Mouse (Mus musculus) liver, embryonic 15.5 days (tissue): ENCODE results near the gene Zswim8. TPM values are rescaled to one million over a fixed set of nuclear protein-coding genes. Genes with fewer than 3 reads are reported as not detected.

ENCODE experiments used
- ATAC-seq: fragments of 200-750 bp; cut with Nextera tagmentation; 2 replicates; pipeline ENCODE4 v1.8.0; 2017; ENCODE audit warnings: moderate number of reproducible peaks, mild to moderate bottlenecking, moderate library complexity; ENCODE audit not compliant: insufficient read depth
- H3K27ac ChIP-seq: fragments of 300-500 bp; sonication (generic); replicated peaks from 2 replicates; pipeline ENCODE4 v1.5.1; 2015; ENCODE audit warnings: mild to moderate bottlenecking, inconsistent platforms
- H3K27me3 ChIP-seq: fragments of 300-500 bp; sonication (generic); 2 replicates; pipeline ENCODE4 v1.6.1; 2015; ENCODE audit warnings: mild to moderate bottlenecking, inconsistent platforms
- H3K36me3 ChIP-seq: fragments of 300-500 bp; sonication (generic); replicated peaks from 2 replicates; pipeline ENCODE4 v1.6.1; 2015; ENCODE audit warnings: moderate library complexity, mild to moderate bottlenecking, inconsistent platforms
- H3K4me1 ChIP-seq: fragments of 300-500 bp; sonication (generic); replicated peaks from 2 replicates; pipeline ENCODE4 v1.6.1; 2015; ENCODE audit warnings: inconsistent platforms
- H3K4me2 ChIP-seq: fragments of 300-500 bp; sonication (generic); 2 replicates; pipeline ENCODE4 v1.6.1; 2015; ENCODE audit warnings: moderate library complexity, mild to moderate bottlenecking, inconsistent platforms
- H3K4me3 ChIP-seq: fragments of 300-500 bp; sonication (generic); replicated peaks from 2 replicates; pipeline ENCODE4 v1.5.1; 2015; ENCODE audit warnings: mild to moderate bottlenecking, inconsistent platforms
- H3K9ac ChIP-seq: fragments of 300-500 bp; sonication (generic); 2 replicates; pipeline ENCODE4 v1.6.1; 2015; ENCODE audit warnings: moderate library complexity, mild to moderate bottlenecking, inconsistent platforms
- H3K9me3 ChIP-seq: fragments of 300-500 bp; sonication (generic); replicated peaks from 2 replicates; pipeline ENCODE4 v1.6.1; 2016; ENCODE audit warnings: inconsistent platforms
- WGBS: fragments of 180-500 bp; shearing (Covaris S2); methylation state at CpG from one replicate; pipeline ENCODE4 v1.1.7; 2015; ENCODE audit warnings: mixed read lengths; ENCODE audit not compliant: insufficient replicate concordance; 5-methylcytosine and 5-hydroxymethylcytosine counted together
- polyA plus RNA-seq: library from polyadenylated mRNA; unstranded; fragments of >200 nt; fragmentation: Nextera tagmentation; extraction: Ambion mirVana; gene quantifications from 2 replicates; pipeline ENCODE4 v1.2.1, GENCODE M21; 2015

The Zswim8 gene
- polyA plus RNA-seq, 1 experiment from 2014 or later = 5.0 TPM

GRCm38 (mm10) chr14:20668154-20668810 lies 39.1 kb upstream of the Zswim8 start, which contains the start of gene Synpo2l:
Synpo2l (minus strand) TSS chr14:20668354.
- 58% methylated on average over 8 of the region's 8 CpGs for WGBS
- Histone ChIP-seq H3K9me3 (no peaks in the 10 kb centered on the region), H3K27ac (no peak within 1 kb of the TSS), H3K9ac (no peak within 1 kb of the TSS), H3K27me3 (peaks cover 68% of the 10 kb centered on the region), H3K4me2 (no peak within 1 kb of the TSS), H3K4me3 (no peak within 1 kb of the TSS), H3K36me3 (no peaks in the 10 kb centered on the region), H3K4me1 (peaks cover 3% of the 10 kb centered on the region; the same call in 1 of the 2 replicates)
- ATAC-seq = no peak

- 0 out of 2 replicates have a peak overlapping the region, but pooled peaks have one; percentile 31 for H3K27ac ChIP-seq
Observed at GRCm38 (mm10) chr14:20672990-20673389, 34.4 kb upstream of the Zswim8 start.

GRCm38 (mm10) chr14:20673735-20674063 lies 33.7 kb upstream of the Zswim8 start:
- peaks cover 30% of the 10 kb centered on the region for H3K36me3 ChIP-seq
- H3K27me3 ChIP-seq = peaks cover 20% of the 10 kb centered on the region
- peak overlapping the region; percentile 7; the same call in 1 of the 2 replicates for H3K9ac ChIP-seq
- H3K4me1 ChIP-seq = peaks cover 22% of the 10 kb centered on the region
- ATAC-seq = peak; percentile 64
- H3K4me2 ChIP-seq = peak overlapping the region; percentile 86
- peak overlapping the region; percentile 91 for H3K27ac ChIP-seq
- H3K4me3 ChIP-seq = peak overlapping the region; percentile 97
- no peaks in the 10 kb centered on the region for H3K9me3 ChIP-seq
- WGBS = 8% methylated on average over 13 of the region's 13 CpGs

More at GRCm38 (mm10) chr14:20672990-20673389, 34.4 kb upstream of the Zswim8 start:
- H3K27me3 ChIP-seq = peaks cover 27% of the 10 kb centered on the region
- H3K36me3 ChIP-seq = peaks cover 23% of the 10 kb centered on the region
- H3K9ac ChIP-seq = no peak overlapping the region
- peaks cover 18% of the 10 kb centered on the region for H3K4me1 ChIP-seq
- WGBS = 78% methylated on average over 2 of the region's 2 CpGs
- ATAC-seq = no peak
- no peaks in the 10 kb centered on the region for H3K9me3 ChIP-seq
- no peak overlapping the region for H3K4me3 ChIP-seq
- H3K4me2 ChIP-seq = peak overlapping the region; percentile 86; the same call in 1 of the 2 replicates

- no peaks in the 10 kb centered on the region for H3K9me3 ChIP-seq
- H3K4me3 ChIP-seq = peak within 1 kb of the TSS; percentile 97
- H3K9ac ChIP-seq = peak within 1 kb of the TSS; percentile 88
- H3K36me3 ChIP-seq = peaks cover 35% of the 10 kb centered on the region
- under 1% methylated on average over 43 of the region's 43 CpGs for WGBS
- peak within 1 kb of the TSS; percentile 86 for H3K4me2 ChIP-seq
- peak; percentile 93 for ATAC-seq
- peak within 1 kb of the TSS; percentile 91 for H3K27ac ChIP-seq
- H3K27me3 ChIP-seq = peaks cover 14% of the 10 kb centered on the region
- peaks cover 22% of the 10 kb centered on the region for H3K4me1 ChIP-seq
Observed at GRCm38 (mm10) chr14:20674064-20674833, 33.1 kb upstream of the Zswim8 start, which contains the start of gene Sec24c. Sec24c (plus strand) TSS chr14:20674308.

GRCm38 (mm10) chr14:20677906-20678305 lies 29.4 kb upstream of the Zswim8 start:
- ATAC-seq = no peak
- Histone ChIP-seq H3K27ac (no peak overlapping the region), H3K36me3 (peaks cover 72% of the 10 kb centered on the region), H3K4me3 (no peak overlapping the region), H3K9me3 (no peaks in the 10 kb centered on the region), H3K9ac (no peak overlapping the region), H3K27me3 (no peaks in the 10 kb centered on the region), H3K4me2 (no peak overlapping the region), H3K4me1 (peaks cover 30% of the 10 kb centered on the region)
- 85% methylated on average over 4 of the region's 4 CpGs for WGBS

GRCm38 (mm10) chr14:20681742-20682141 lies 25.6 kb upstream of the Zswim8 start:
- H3K27ac ChIP-seq = no peak overlapping the region
- H3K9me3 ChIP-seq = no peaks in the 10 kb centered on the region
- H3K36me3 ChIP-seq = peaks cover 100% of the 10 kb centered on the region
- no peak overlapping the region for H3K9ac ChIP-seq
- H3K27me3 ChIP-seq = no peaks in the 10 kb centered on the region
- no peak for ATAC-seq
- peaks cover 12% of the 10 kb centered on the region; the same call in 1 of the 2 replicates for H3K4me1 ChIP-seq
- H3K4me2 ChIP-seq = no peak overlapping the region
- 88% methylated on average over 2 of the region's 2 CpGs for WGBS
- no peak overlapping the region for H3K4me3 ChIP-seq

- ATAC-seq = no peak
- no peak overlapping the region for H3K27ac ChIP-seq
- no peaks in the 10 kb centered on the region for H3K9me3 ChIP-seq
- H3K4me2 ChIP-seq = no peak overlapping the region
- 56% methylated on average over 3 of the region's 3 CpGs for WGBS
- H3K4me1 ChIP-seq = peaks cover 12% of the 10 kb centered on the region; the same call in 1 of the 2 replicates
- no peak overlapping the region for H3K4me3 ChIP-seq
- no peaks in the 10 kb centered on the region for H3K27me3 ChIP-seq
- peaks cover 100% of the 10 kb centered on the region for H3K36me3 ChIP-seq
- H3K9ac ChIP-seq = no peak overlapping the region
Observed at GRCm38 (mm10) chr14:20682498-20682897, 24.9 kb upstream of the Zswim8 start.

- H3K27me3 ChIP-seq = no peaks in the 10 kb centered on the region
- H3K9ac ChIP-seq = no peak overlapping the region
- no peak overlapping the region for H3K4me2 ChIP-seq
- H3K9me3 ChIP-seq = no peaks in the 10 kb centered on the region
- ATAC-seq = no peak
- no peak overlapping the region for H3K4me3 ChIP-seq
- H3K4me1 ChIP-seq = peaks cover 7% of the 10 kb centered on the region; the same call in 1 of the 2 replicates
- no peak overlapping the region for H3K27ac ChIP-seq
- H3K36me3 ChIP-seq = peaks cover 98% of the 10 kb centered on the region
- WGBS = 81% methylated on average over 3 of the region's 3 CpGs
Observed at GRCm38 (mm10) chr14:20686576-20686975, 20.8 kb upstream of the Zswim8 start.

- peaks cover 8% of the 10 kb centered on the region for H3K4me1 ChIP-seq
- ATAC-seq = no peak
- H3K9ac ChIP-seq = no peak overlapping the region
- 78% methylated on average over 2 of the region's 2 CpGs for WGBS
- no peaks in the 10 kb centered on the region for H3K27me3 ChIP-seq
- no peak overlapping the region for H3K4me3 ChIP-seq
- H3K4me2 ChIP-seq = no peak overlapping the region
- no peak overlapping the region for H3K27ac ChIP-seq
- peaks cover 98% of the 10 kb centered on the region for H3K36me3 ChIP-seq
- H3K9me3 ChIP-seq = no peaks in the 10 kb centered on the region
Observed at GRCm38 (mm10) chr14:20689009-20689408, 18.3 kb upstream of the Zswim8 start.

- Histone ChIP-seq H3K4me1 (peaks cover 30% of the 10 kb centered on the region), H3K27ac (no peak overlapping the region), H3K4me3 (no peak overlapping the region), H3K27me3 (no peaks in the 10 kb centered on the region), H3K4me2 (no peak overlapping the region), H3K9me3 (no peaks in the 10 kb centered on the region), H3K9ac (no peak overlapping the region), H3K36me3 (peaks cover 77% of the 10 kb centered on the region)
- ATAC-seq = no peak
- WGBS = 84% methylated on average over 6 of the region's 6 CpGs
Observed at GRCm38 (mm10) chr14:20691772-20692171, 15.6 kb upstream of the Zswim8 start.

- Histone ChIP-seq H3K9me3 (no peaks in the 10 kb centered on the region), H3K4me3 (no peak overlapping the region), H3K4me1 (peaks cover 49% of the 10 kb centered on the region), H3K9ac (no peak overlapping the region), H3K4me2 (peak overlapping the region; percentile 89), H3K27ac (peak overlapping the region; percentile 93; the same call in 1 of the 2 replicates), H3K27me3 (no peaks in the 10 kb centered on the region), H3K36me3 (peaks cover 66% of the 10 kb centered on the region)
- WGBS = 74% methylated on average over 10 of the region's 10 CpGs
- ATAC-seq = no peak
Observed at GRCm38 (mm10) chr14:20693589-20694101, 13.7 kb upstream of the Zswim8 start.
